Mouse (Mus musculus) intestine, postnatal 0 days (tissue): ENCODE data around the gene Wscd1. TPM values are rescaled to one million over a fixed set of nuclear protein-coding genes. Genes with fewer than 3 reads are reported as not detected.

Source experiments
- ATAC-seq: fragments of 200-750 bp; cut with Nextera tagmentation; 2 replicates; pipeline ENCODE4 v1.8.0; 2017; ENCODE audit warnings: mild to moderate bottlenecking, moderate TSS enrichment, moderate library complexity
- H3K27ac ChIP-seq: fragments of 300-500 bp; sonication (generic); 2 replicates; pipeline ENCODE4 v1.5.1; 2014; ENCODE audit warnings: mild to moderate bottlenecking, low read depth, low read length, moderate library complexity
- H3K27me3 ChIP-seq: fragments of 300-500 bp; sonication (generic); replicated peaks from 2 replicates; pipeline ENCODE4 v1.6.1; 2014; ENCODE audit warnings: low read length, mixed read lengths; ENCODE audit not compliant: control insufficient read depth, insufficient read depth
- H3K36me3 ChIP-seq: fragments of 300-500 bp; sonication (generic); 2 replicates; pipeline ENCODE4 v1.6.1; 2014; ENCODE audit warnings: mild to moderate bottlenecking, moderate library complexity; ENCODE audit not compliant: control insufficient read depth, insufficient read depth
- H3K4me1 ChIP-seq: fragments of 300-500 bp; sonication (generic); replicated peaks from 2 replicates; pipeline ENCODE4 v1.6.1; 2014; ENCODE audit warnings: antibody characterized with exemption, low read length, mixed read lengths; ENCODE audit not compliant: control insufficient read depth, insufficient read depth
- H3K4me2 ChIP-seq: fragments of 300-500 bp; sonication (generic); replicated peaks from 2 replicates; pipeline ENCODE4 v1.6.1; 2014; ENCODE audit warnings: low read depth, mild to moderate bottlenecking, moderate library complexity
- H3K4me3 ChIP-seq: fragments of 300-500 bp; sonication (generic); 2 replicates; pipeline ENCODE4 v1.5.1; 2014; ENCODE audit warnings: low read depth, low read length
- H3K9ac ChIP-seq: fragments of 300-500 bp; sonication (generic); 2 replicates; pipeline ENCODE4 v1.6.1; 2014; ENCODE audit warnings: mild to moderate bottlenecking, low read depth, low read length
- H3K9me3 ChIP-seq: fragments of 300-500 bp; sonication (generic); 2 replicates; pipeline ENCODE4 v1.6.1; 2016; ENCODE audit warnings: mixed run types; ENCODE audit not compliant: control insufficient read depth
- CTCF ChIP-seq: sonication (generic); IDR thresholded peaks from 2 replicates; pipeline ENCODE4 v1.5.1; 2016; ENCODE audit warnings: low read depth, mild to moderate bottlenecking, control low read depth, antibody characterized with exemption, moderate library complexity
- WGBS: fragments of 180-500 bp; shearing (Covaris S2); extraction: QIAGEN DNeasy Blood & Tissue Kit; methylation state at CpG from one replicate; pipeline ENCODE4 v1.1.7; 2014; 5-methylcytosine and 5-hydroxymethylcytosine counted together
- polyA plus RNA-seq: library from polyadenylated mRNA; unstranded; fragments of >200 nt; fragmentation: Nextera tagmentation; extraction: Ambion mirVana; gene quantifications from 2 replicates; pipeline ENCODE4 v1.2.1, GENCODE M21; 2015

The Wscd1 gene
- polyA plus RNA-seq, 1 experiment from 2014 or later: 1.6 TPM

GRCm38 (mm10) chr11:71765335-71765734 is 15.6 kb downstream of the Wscd1 start:
- ATAC-seq: no peak
- H3K27ac ChIP-seq: no peak overlapping the region
- H3K27me3 ChIP-seq: no peaks in the 10 kb centered on the region
- H3K4me3 ChIP-seq: no peak overlapping the region
- no peak for TF ChIP-seq CTCF
- no peak overlapping the region for H3K4me2 ChIP-seq
- H3K4me1 ChIP-seq: no peaks in the 10 kb centered on the region
- no peaks in the 10 kb centered on the region for H3K36me3 ChIP-seq
- H3K9me3 ChIP-seq: no peaks in the 10 kb centered on the region
- WGBS: 60% methylated on average over 6 of the region's 6 CpGs
- H3K9ac ChIP-seq: no peak overlapping the region

- no peak overlapping the region for H3K27ac ChIP-seq
- no peaks in the 10 kb centered on the region for H3K27me3 ChIP-seq
- H3K4me2 ChIP-seq: no peak overlapping the region
- H3K4me1 ChIP-seq: no peaks in the 10 kb centered on the region
- H3K9me3 ChIP-seq: no peaks in the 10 kb centered on the region
- ATAC-seq: no peak
- TF ChIP-seq CTCF: no peak
- H3K4me3 ChIP-seq: no peak overlapping the region
- H3K36me3 ChIP-seq: no peaks in the 10 kb centered on the region
- WGBS: 97% methylated on average over 1 of the region's 1 CpGs
- no peak overlapping the region for H3K9ac ChIP-seq
Observed at GRCm38 (mm10) chr11:71766380-71766779, 16.7 kb downstream of the Wscd1 start.

- Histone ChIP-seq H3K9me3 (no peaks in the 10 kb centered on the region), H3K4me1 (no peaks in the 10 kb centered on the region), H3K4me2 (no peak overlapping the region), H3K4me3 (no peak overlapping the region), H3K9ac (no peak overlapping the region), H3K27ac (no peak overlapping the region), H3K36me3 (no peaks in the 10 kb centered on the region), H3K27me3 (no peaks in the 10 kb centered on the region)
- 79% methylated on average over 3 of the region's 3 CpGs for WGBS
- no peak for ATAC-seq
- TF ChIP-seq CTCF: no peak
Observed at GRCm38 (mm10) chr11:71767726-71768125, 18.0 kb downstream of the Wscd1 start.

GRCm38 (mm10) chr11:71769744-71770143 is 20.0 kb downstream of the Wscd1 start:
- no peak overlapping the region for H3K27ac ChIP-seq
- no peak overlapping the region for H3K9ac ChIP-seq
- H3K36me3 ChIP-seq: no peaks in the 10 kb centered on the region
- H3K9me3 ChIP-seq: no peaks in the 10 kb centered on the region
- H3K4me2 ChIP-seq: no peak overlapping the region
- H3K4me3 ChIP-seq: no peak overlapping the region
- no peaks in the 10 kb centered on the region for H3K4me1 ChIP-seq
- WGBS: 50% methylated on average over 8 of the region's 8 CpGs
- H3K27me3 ChIP-seq: no peaks in the 10 kb centered on the region
- ATAC-seq: no peak
- TF ChIP-seq CTCF: no peak

GRCm38 (mm10) chr11:71770479-71770878 is 20.8 kb downstream of the Wscd1 start:
- Histone ChIP-seq H3K36me3 (no peaks in the 10 kb centered on the region), H3K9me3 (no peaks in the 10 kb centered on the region), H3K4me1 (no peaks in the 10 kb centered on the region), H3K4me2 (no peak overlapping the region), H3K27me3 (no peaks in the 10 kb centered on the region), H3K4me3 (no peak overlapping the region), H3K27ac (no peak overlapping the region), H3K9ac (no peak overlapping the region)
- no peak for ATAC-seq
- TF ChIP-seq CTCF: no peak
- 68% methylated on average over 2 of the region's 2 CpGs for WGBS

- H3K27me3 ChIP-seq: no peaks in the 10 kb centered on the region
- no peak for ATAC-seq
- no peak overlapping the region for H3K4me2 ChIP-seq
- no peak overlapping the region for H3K9ac ChIP-seq
- no peaks in the 10 kb centered on the region for H3K9me3 ChIP-seq
- TF ChIP-seq CTCF: no peak
- no peak overlapping the region for H3K27ac ChIP-seq
- 85% methylated on average over 7 of the region's 7 CpGs for WGBS
- H3K4me1 ChIP-seq: no peaks in the 10 kb centered on the region
- no peak overlapping the region for H3K4me3 ChIP-seq
- H3K36me3 ChIP-seq: no peaks in the 10 kb centered on the region
Observed at GRCm38 (mm10) chr11:71771074-71771473, 21.4 kb downstream of the Wscd1 start.

- Histone ChIP-seq H3K4me2 (no peak overlapping the region), H3K9me3 (no peaks in the 10 kb centered on the region), H3K36me3 (no peaks in the 10 kb centered on the region), H3K9ac (no peak overlapping the region), H3K4me1 (no peaks in the 10 kb centered on the region), H3K27ac (no peak overlapping the region), H3K4me3 (no peak overlapping the region), H3K27me3 (no peaks in the 10 kb centered on the region)
- no peak for ATAC-seq
- TF ChIP-seq CTCF: no peak
- 60% methylated on average over 6 of the region's 6 CpGs for WGBS
Observed at GRCm38 (mm10) chr11:71772056-71772455, 22.3 kb downstream of the Wscd1 start.
